Mouse (Mus musculus) heart, embryonic 15.5 days (tissue): ENCODE results near the gene Txnrd2. TPM values are rescaled to one million over a fixed set of nuclear protein-coding genes. Genes with fewer than 3 reads are reported as not detected.

ENCODE experiments used
- ATAC-seq: fragments of 200-750 bp; cut with Nextera tagmentation; replicated peaks from 2 replicates; pipeline ENCODE4 v1.8.0; 2017; ENCODE audit warnings: low read depth, moderate TSS enrichment; ENCODE audit not compliant: insufficient number of reproducible peaks, insufficient read depth, low FRiP score
- H3K27ac ChIP-seq: fragments of 300-500 bp; sonication (generic); 2 replicates; pipeline ENCODE4 v1.5.1; 2015; ENCODE audit warnings: mild to moderate bottlenecking, inconsistent platforms
- H3K27me3 ChIP-seq: fragments of 300-500 bp; sonication (generic); 2 replicates; pipeline ENCODE4 v1.6.1; 2015; ENCODE audit warnings: inconsistent platforms
- H3K36me3 ChIP-seq: fragments of 300-500 bp; sonication (generic); 2 replicates; pipeline ENCODE4 v1.6.1; 2015; ENCODE audit warnings: mild to moderate bottlenecking, inconsistent platforms
- H3K4me1 ChIP-seq: fragments of 300-500 bp; sonication (generic); replicated peaks from 2 replicates; pipeline ENCODE4 v1.6.1; 2015; ENCODE audit warnings: inconsistent platforms
- H3K4me2 ChIP-seq: fragments of 300-500 bp; sonication (generic); 2 replicates; pipeline ENCODE4 v1.6.1; 2015; ENCODE audit warnings: inconsistent platforms, mild to moderate bottlenecking, moderate library complexity
- H3K4me3 ChIP-seq: fragments of 300-500 bp; sonication (generic); 2 replicates; pipeline ENCODE4 v1.5.1; 2015; ENCODE audit warnings: mild to moderate bottlenecking, inconsistent platforms
- H3K9ac ChIP-seq: fragments of 300-500 bp; sonication (generic); 2 replicates; pipeline ENCODE4 v1.6.1; 2015; ENCODE audit warnings: mild to moderate bottlenecking, inconsistent platforms
- H3K9me3 ChIP-seq: fragments of 300-500 bp; sonication (generic); replicated peaks from 2 replicates; pipeline ENCODE4 v1.6.1; 2016; ENCODE audit warnings: inconsistent platforms
- WGBS: fragments of 180-500 bp; shearing (Covaris S2); methylation state at CpG from one replicate; pipeline ENCODE4 v1.1.7; 2015; ENCODE audit warnings: mixed read lengths; 5-methylcytosine and 5-hydroxymethylcytosine counted together
- polyA plus RNA-seq: library from polyadenylated mRNA; unstranded; fragments of >200 nt; fragmentation: Nextera tagmentation; extraction: Ambion mirVana; gene quantifications from 2 replicates; pipeline ENCODE4 v1.2.1, GENCODE M21; 2015

Txnrd2 gene
- polyA plus RNA-seq, 1 experiment from 2014 or later, result 37.7 TPM

DNA sequence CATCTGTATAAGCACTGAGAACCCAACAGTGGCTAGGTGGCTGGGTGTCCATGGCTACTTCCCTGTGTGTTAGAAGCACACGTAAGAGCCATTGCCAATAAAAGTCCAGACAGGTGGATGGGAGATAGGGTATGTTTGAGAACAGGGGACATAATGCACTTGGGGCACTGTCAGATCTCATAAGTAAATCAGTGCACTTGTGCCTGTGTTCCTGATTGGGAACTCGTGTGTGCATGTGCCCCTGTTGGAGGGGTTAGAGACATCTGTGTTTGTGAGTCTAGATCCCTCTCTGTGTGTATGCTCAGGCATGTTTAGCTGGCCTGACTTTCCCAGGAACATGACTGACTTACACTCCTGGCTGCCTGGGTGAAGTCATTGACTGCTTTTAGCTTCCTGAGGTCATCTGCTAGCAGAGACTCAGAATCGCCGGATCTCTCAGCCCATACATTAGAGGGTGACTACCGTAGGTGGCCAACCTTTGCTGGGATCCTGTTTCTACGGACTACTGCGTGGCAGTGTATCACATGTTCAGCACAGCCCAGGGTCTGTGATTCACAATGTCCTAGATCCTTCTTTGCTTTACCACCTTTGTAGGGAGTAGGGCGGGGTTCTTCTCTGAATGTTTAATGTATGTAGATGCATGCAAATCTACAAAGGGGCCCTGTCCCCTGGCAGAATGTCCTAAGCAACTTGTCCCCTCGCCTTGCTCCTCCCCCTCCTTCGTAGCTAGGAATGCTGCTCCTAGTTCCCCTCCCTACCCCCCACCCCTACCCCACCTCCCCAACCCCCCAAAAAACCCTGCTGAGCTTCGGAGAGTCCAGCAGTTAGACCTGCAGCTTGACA lies 31.2 kb upstream of the Txnrd2 start:
- WGBS, result 20% methylated on average over 11 of the region's 11 CpGs
- no peaks in the 10 kb centered on the region for H3K9me3 ChIP-seq
- peak overlapping the region; percentile 95 for H3K27ac ChIP-seq
- peak overlapping the region; percentile 42 for H3K9ac ChIP-seq
- H3K4me1 ChIP-seq, result peaks cover 45% of the 10 kb centered on the region
- H3K4me3 ChIP-seq, result 0 out of 2 replicates have a peak overlapping the region, but pooled peaks have one; percentile 11
- no peaks in the 10 kb centered on the region for H3K27me3 ChIP-seq
- H3K36me3 ChIP-seq, result peaks cover 30% of the 10 kb centered on the region
- peak; percentile 40; the same call in 1 of the 2 replicates for ATAC-seq
- H3K4me2 ChIP-seq, result peak overlapping the region; percentile 37

DNA sequence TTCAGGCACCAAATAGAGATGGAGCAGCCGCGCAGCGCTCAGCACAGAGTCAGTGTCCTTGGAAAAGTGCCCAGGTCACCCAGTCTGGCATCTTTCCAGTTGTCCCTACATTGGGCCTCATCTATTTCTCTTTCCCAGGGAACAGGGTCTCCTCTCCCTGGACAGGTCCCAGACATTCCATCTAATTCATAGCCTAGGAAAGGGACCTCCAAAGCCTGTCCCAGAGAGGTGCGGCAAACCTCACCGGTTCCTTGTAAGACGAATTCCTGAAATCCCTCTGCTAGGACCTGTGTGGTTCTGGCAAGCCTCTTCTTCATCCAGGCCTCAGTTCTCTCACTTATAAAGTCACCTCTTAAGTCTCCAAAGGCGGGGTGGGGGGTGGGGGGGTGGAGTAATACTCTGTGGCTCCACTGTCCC lies 30.6 kb upstream of the Txnrd2 start:
- 24% methylated on average over 6 of the region's 7 CpGs for WGBS
- peak; percentile 37 for ATAC-seq
- H3K27ac ChIP-seq, result peak overlapping the region; percentile 95
- H3K4me1 ChIP-seq, result peaks cover 51% of the 10 kb centered on the region
- no peaks in the 10 kb centered on the region for H3K9me3 ChIP-seq
- peak overlapping the region; percentile 37 for H3K4me2 ChIP-seq
- H3K9ac ChIP-seq, result peak overlapping the region; percentile 22
- H3K4me3 ChIP-seq, result no peak overlapping the region
- H3K27me3 ChIP-seq, result no peaks in the 10 kb centered on the region
- peaks cover 35% of the 10 kb centered on the region for H3K36me3 ChIP-seq

DNA sequence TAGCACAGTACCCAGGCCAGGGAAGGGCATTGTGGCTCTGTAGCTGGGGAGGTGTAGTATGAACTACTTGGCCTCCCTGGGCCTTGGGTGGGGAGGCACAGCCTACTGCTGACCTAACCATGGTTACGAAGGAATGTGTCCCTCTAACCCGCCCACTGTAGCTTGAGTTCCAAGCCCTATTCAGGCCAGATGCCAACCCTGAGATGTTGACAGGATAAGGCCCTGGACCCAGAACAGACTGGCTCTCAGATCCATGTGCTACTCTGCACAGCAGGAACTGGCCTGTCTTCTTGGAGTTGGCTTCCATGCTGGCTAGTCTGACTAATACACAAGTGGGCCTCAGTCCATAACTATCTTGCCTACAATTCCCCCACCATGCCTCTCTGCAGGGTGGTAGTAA lies 30.0 kb upstream of the Txnrd2 start:
- Histone ChIP-seq H3K27me3 (no peaks in the 10 kb centered on the region), H3K36me3 (peaks cover 35% of the 10 kb centered on the region), H3K4me2 (peak overlapping the region; percentile 37), H3K27ac (peak overlapping the region; percentile 95), H3K9me3 (no peaks in the 10 kb centered on the region), H3K4me3 (no peak overlapping the region), H3K4me1 (peaks cover 57% of the 10 kb centered on the region), H3K9ac (peak overlapping the region; percentile 22; the same call in 1 of the 2 replicates)
- 51% methylated on average over 2 of the region's 2 CpGs for WGBS
- ATAC-seq, result no peak

DNA sequence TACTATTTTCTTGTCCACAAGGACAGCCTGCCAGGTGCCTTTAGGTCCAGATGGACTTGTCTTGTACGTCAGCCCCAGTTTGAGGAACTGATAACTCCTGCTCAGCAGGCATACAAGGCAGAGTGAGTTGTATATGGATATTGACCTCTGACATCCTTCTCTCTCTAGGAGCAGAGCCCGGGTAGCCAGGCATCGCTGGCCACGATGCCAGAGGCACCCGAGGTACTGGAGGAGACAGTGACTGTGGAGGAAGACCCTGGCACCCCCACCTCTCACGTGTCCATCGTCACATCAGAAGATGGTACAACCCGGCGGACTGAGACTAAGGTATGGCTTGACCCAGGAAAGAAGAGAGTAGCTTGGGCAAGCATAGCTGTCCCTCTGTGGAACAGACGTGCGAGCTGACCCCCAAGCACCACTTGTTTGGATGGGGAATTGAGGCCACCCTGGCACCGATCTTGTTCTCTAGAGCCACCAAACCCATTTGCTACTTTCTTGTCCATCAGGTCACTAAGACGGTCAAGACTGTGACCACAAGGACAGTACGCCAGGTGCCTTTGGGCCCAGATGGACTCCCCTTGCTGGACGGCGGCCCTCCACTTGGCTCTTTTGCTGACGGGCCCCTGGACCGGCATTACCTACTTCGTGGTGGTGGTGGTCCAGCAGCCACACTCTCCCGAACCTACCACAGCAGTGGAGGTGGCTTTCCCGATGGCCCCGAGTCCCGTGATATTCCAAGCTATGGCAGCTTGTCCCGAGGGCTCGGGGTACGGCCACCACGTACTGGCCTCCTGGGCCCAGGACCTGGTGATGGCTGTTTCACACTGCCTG lies 29.2 kb upstream of the Txnrd2 start:
- H3K4me3 ChIP-seq, result no peak overlapping the region
- no peak for ATAC-seq
- H3K27me3 ChIP-seq, result no peaks in the 10 kb centered on the region
- 94% methylated on average over 27 of the region's 27 CpGs for WGBS
- no peak overlapping the region for H3K9ac ChIP-seq
- H3K36me3 ChIP-seq, result peaks cover 43% of the 10 kb centered on the region
- peaks cover 57% of the 10 kb centered on the region for H3K4me1 ChIP-seq
- peak overlapping the region; percentile 95 for H3K27ac ChIP-seq
- H3K4me2 ChIP-seq, result no peak overlapping the region
- H3K9me3 ChIP-seq, result no peaks in the 10 kb centered on the region

DNA sequence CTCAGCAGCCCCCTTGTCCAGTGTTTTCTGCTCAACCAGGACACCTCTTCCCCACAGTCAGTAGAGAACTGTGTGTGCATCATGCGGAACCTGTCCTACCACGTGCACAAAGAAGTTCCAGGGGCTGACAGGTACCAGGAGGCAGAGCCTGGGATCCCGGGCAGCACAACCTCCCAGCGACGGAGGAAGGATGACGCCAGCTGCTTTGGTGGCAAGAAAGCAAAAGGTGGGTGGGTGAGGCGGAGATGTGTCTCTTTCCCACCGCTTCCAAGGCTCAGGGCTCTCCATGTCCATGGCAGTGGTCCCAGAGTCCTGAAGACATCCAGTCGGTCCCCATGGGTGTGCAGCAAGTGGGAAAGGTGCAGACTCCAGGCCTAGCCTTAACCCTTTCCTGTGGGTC lies 26.2 kb upstream of the Txnrd2 start:
- peak overlapping the region; percentile 32 for H3K27ac ChIP-seq
- H3K4me1 ChIP-seq, result peaks cover 34% of the 10 kb centered on the region
- H3K4me2 ChIP-seq, result no peak overlapping the region
- H3K27me3 ChIP-seq, result no peaks in the 10 kb centered on the region
- 68% methylated on average over 9 of the region's 9 CpGs for WGBS
- no peak overlapping the region for H3K9ac ChIP-seq
- no peaks in the 10 kb centered on the region for H3K9me3 ChIP-seq
- ATAC-seq, result no peak
- H3K4me3 ChIP-seq, result no peak overlapping the region
- peaks cover 69% of the 10 kb centered on the region for H3K36me3 ChIP-seq

DNA sequence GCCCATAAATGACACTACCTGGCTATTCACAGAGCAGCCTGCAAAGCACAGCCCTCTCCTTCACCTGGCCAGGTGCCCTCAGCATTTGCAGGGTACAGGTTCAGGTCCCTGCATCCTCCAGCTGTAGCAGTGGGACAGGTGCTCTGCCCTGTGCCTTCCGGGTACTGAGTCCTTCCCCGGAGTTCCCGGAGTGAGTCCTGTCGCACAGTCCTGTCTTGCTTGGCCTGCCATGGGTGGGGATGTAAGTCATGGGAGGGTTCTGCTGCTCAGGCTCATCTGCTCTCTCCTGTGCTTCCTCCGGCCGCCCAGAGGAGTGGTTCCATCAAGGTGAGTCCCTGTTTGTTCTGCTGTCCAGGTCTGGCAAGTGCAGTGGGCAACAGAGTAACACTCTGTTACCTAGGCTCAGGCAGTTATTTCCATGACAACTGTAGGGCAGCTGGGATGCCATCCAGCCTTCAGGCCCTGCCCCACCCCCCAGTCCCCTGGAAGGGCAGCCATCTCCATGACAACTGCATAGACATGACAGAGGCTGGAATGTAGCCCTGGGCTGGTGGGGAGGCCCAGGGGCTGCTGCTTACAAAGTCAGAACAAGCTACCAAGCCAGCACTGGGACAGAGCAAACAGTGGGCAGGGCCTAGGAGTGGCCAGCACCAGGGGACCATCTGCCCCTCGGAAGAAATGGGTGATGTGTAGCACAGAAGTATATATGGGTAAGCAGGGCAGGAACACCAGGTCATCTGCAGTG lies 25.5 kb upstream of the Txnrd2 start:
- H3K4me2 ChIP-seq, result no peak overlapping the region
- H3K9ac ChIP-seq, result 0 out of 2 replicates have a peak overlapping the region, but pooled peaks have one; percentile 19
- peaks cover 72% of the 10 kb centered on the region for H3K36me3 ChIP-seq
- H3K27ac ChIP-seq, result peak overlapping the region; percentile 32
- H3K4me1 ChIP-seq, result peaks cover 35% of the 10 kb centered on the region
- ATAC-seq, result peak; percentile 51
- no peaks in the 10 kb centered on the region for H3K9me3 ChIP-seq
- WGBS, result 56% methylated on average over 7 of the region's 7 CpGs
- H3K4me3 ChIP-seq, result no peak overlapping the region
- H3K27me3 ChIP-seq, result no peaks in the 10 kb centered on the region

DNA sequence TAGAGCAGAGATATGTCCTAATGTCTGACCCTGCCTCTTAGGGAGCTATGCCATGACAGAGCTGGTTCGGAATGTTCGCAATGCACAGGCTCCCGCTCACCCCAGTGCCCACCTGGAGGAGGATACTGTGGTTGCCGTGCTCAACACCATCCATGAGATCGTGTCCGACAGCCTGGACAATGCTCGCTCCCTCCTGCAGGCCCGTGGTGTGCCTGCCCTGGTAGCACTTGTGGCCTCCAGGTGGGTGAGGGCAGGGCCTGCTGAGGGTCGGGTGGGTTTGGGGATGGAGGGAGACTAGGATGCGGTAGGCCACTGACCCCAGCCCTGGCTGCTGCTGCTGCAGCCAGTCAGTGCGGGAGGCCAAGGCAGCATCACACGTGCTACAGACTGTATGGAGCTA lies 22.9 kb upstream of the Txnrd2 start:
- Histone ChIP-seq H3K4me1 (peaks cover 44% of the 10 kb centered on the region), H3K9ac (no peak overlapping the region), H3K4me2 (no peak overlapping the region), H3K27me3 (no peaks in the 10 kb centered on the region), H3K4me3 (no peak overlapping the region), H3K9me3 (no peaks in the 10 kb centered on the region), H3K36me3 (peaks cover 64% of the 10 kb centered on the region), H3K27ac (no peak overlapping the region)
- WGBS, result 83% methylated on average over 12 of the region's 12 CpGs
- ATAC-seq, result no peak

DNA sequence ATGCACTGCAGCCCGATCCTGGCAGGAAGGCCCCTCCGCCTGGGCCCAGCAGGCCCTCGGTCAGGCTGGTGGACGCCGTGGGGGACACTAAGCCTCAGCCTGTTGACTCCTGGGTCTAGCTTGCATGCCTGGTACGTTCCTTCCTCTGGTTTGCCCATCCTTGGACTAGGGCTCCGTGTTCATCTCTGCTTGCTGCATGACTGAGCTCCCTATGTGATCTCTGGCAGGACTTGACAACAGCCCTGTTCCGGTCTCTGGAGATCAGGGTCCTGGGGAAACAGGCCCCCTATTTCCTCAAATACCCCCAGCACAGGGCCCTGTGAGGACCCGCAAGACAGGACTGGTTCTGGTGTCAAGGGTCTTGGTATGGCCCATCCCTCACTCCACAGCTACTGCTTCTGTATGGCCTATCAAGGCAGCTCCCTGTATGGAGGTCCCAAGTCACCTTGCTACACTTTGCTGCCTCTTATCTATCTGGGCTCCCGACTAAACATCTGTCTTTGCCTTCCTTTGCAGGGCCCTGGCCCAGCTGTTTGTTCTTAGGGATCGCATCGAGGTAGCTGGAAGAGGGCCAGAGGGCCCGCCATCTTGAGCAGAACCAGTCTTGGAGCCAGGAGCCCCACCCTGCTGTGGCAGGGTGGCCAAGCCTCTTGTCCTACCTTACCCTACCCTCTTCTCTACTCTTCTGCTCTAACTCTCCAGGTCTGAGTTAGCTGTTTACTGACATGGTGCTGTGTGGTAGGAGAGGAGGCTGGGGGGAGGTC lies 20.9 kb upstream of the Txnrd2 start:
- Histone ChIP-seq H3K27me3 (no peaks in the 10 kb centered on the region), H3K4me3 (no peak overlapping the region), H3K4me1 (peaks cover 47% of the 10 kb centered on the region), H3K4me2 (no peak overlapping the region), H3K36me3 (peaks cover 58% of the 10 kb centered on the region), H3K9me3 (no peaks in the 10 kb centered on the region), H3K27ac (peak overlapping the region; percentile 50), H3K9ac (peak overlapping the region; percentile 0; the same call in 1 of the 2 replicates)
- 81% methylated on average over 13 of the region's 13 CpGs for WGBS
- no peak for ATAC-seq

DNA sequence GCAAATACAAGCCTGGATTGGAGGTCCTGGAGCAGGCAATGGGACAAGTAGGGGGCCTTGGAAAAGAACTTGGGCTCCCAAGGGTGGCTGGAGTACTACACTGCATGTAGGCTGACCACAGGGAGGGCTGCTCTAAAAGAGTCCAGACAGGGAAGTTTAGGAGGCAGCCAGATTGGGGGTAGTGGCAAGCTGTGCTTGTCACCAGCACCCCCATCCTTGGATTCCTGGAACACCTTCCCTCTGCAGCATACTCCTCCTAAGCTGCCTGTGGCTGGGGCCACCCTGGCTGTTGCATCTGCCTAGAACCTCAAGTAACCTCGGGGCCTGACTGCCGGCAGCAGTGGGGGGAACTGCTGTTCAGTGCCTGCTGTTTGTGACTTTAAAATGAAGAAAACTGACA lies 20.3 kb upstream of the Txnrd2 start:
- ATAC-seq, result no peak
- peak overlapping the region; percentile 50 for H3K27ac ChIP-seq
- H3K36me3 ChIP-seq, result peaks cover 61% of the 10 kb centered on the region
- H3K27me3 ChIP-seq, result no peaks in the 10 kb centered on the region
- H3K4me3 ChIP-seq, result no peak overlapping the region
- no peak overlapping the region for H3K4me2 ChIP-seq
- peaks cover 41% of the 10 kb centered on the region for H3K4me1 ChIP-seq
- WGBS, result 56% methylated on average over 2 of the region's 2 CpGs
- no peaks in the 10 kb centered on the region for H3K9me3 ChIP-seq
- peak overlapping the region; percentile 0; the same call in 1 of the 2 replicates for H3K9ac ChIP-seq

DNA sequence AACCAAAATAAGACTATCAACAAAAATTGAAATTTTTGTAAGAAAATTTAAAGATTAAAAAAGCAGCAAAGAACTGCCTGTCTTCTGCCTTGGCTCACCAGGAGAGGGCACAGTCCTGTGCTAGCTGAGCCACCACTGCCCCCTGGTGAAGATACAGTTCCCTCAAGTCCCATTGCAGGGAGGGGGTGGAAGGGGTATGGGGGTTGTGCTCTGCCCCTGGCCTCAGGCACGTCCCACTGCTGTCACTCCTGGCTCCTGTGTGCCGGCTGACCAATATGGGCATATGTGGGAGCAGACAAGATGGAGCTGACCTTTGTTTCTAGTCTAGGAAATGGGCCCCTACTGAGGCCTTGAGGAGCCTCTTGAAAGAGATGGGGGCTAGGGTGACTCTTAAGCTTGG lies 19.9 kb upstream of the Txnrd2 start:
- no peaks in the 10 kb centered on the region for H3K9me3 ChIP-seq
- H3K27ac ChIP-seq, result no peak overlapping the region
- H3K4me3 ChIP-seq, result no peak overlapping the region
- H3K27me3 ChIP-seq, result no peaks in the 10 kb centered on the region
- no peak overlapping the region for H3K4me2 ChIP-seq
- ATAC-seq, result 0 out of 2 replicates have a peak, but pooled peaks have one; percentile 40
- H3K4me1 ChIP-seq, result peaks cover 36% of the 10 kb centered on the region
- no peak overlapping the region for H3K9ac ChIP-seq
- H3K36me3 ChIP-seq, result peaks cover 60% of the 10 kb centered on the region
- 11% methylated on average over 2 of the region's 2 CpGs for WGBS
